Mouse (Mus musculus) heart, embryonic 12.5 days (tissue): ENCODE data around the gene Inpp5b. TPM values are rescaled to one million over a fixed set of nuclear protein-coding genes. Genes with fewer than 3 reads are reported as not detected.

Source experiments
- ATAC-seq: fragments of 200-750 bp; cut with Nextera tagmentation; 2 replicates; pipeline ENCODE4 v1.8.0; 2017; ENCODE audit warnings: moderate TSS enrichment, moderate library complexity; ENCODE audit not compliant: insufficient number of reproducible peaks, low FRiP score
- H3K27ac ChIP-seq: fragments of 300-500 bp; sonication (generic); 2 replicates; pipeline ENCODE4 v1.5.1; 2016; ENCODE audit warnings: mild to moderate bottlenecking, moderate library complexity; ENCODE audit not compliant: poor library complexity, severe bottlenecking
- H3K27me3 ChIP-seq: fragments of 300-500 bp; sonication (generic); replicated peaks from 2 replicates; pipeline ENCODE4 v1.6.1; 2016; ENCODE audit warnings: mild to moderate bottlenecking, moderate library complexity
- H3K36me3 ChIP-seq: fragments of 300-500 bp; sonication (generic); 2 replicates; pipeline ENCODE4 v1.6.1; 2016; ENCODE audit warnings: mild to moderate bottlenecking, moderate library complexity
- H3K4me1 ChIP-seq: fragments of 300-500 bp; sonication (generic); replicated peaks from 2 replicates; pipeline ENCODE4 v1.6.1; 2016; ENCODE audit warnings: mild to moderate bottlenecking
- H3K4me2 ChIP-seq: fragments of 300-500 bp; sonication (generic); 2 replicates; pipeline ENCODE4 v1.6.1; 2016; ENCODE audit warnings: mild to moderate bottlenecking, moderate library complexity
- H3K4me3 ChIP-seq: fragments of 300-500 bp; sonication (generic); 2 replicates; pipeline ENCODE4 v1.5.1; 2016; ENCODE audit warnings: mild to moderate bottlenecking
- H3K9ac ChIP-seq: fragments of 300-500 bp; sonication (generic); 2 replicates; pipeline ENCODE4 v1.6.1; 2016; ENCODE audit warnings: mild to moderate bottlenecking, moderate library complexity
- H3K9me3 ChIP-seq: fragments of 300-500 bp; sonication (generic); replicated peaks from 2 replicates; pipeline ENCODE4 v1.6.1; 2016; ENCODE audit warnings: mild to moderate bottlenecking, moderate library complexity
- WGBS: fragments of 180-500 bp; shearing (Covaris S2); methylation state at CpG from one replicate; pipeline ENCODE4 v1.1.7; 2016; 5-methylcytosine and 5-hydroxymethylcytosine counted together
- polyA plus RNA-seq: library from polyadenylated mRNA; unstranded; fragments of >200 nt; fragmentation: Nextera tagmentation; extraction: Ambion mirVana; gene quantifications from 2 replicates; pipeline ENCODE4 v1.2.1, GENCODE M21; 2016

Gene Inpp5b
- polyA plus RNA-seq: 17.3 and 20.2 TPM in 2 replicates

GRCm38 (mm10) chr4:124741376-124742343 is at the start of gene Inpp5b:
TSS of gene Inpp5b (plus strand) at chr4:124741850.
- Histone ChIP-seq H3K27ac (peak within 1 kb of the TSS; percentile 62), H3K36me3 (0 out of 2 replicates have a peak, but pooled peaks cover 6% of the 10 kb centered on the region), H3K9ac (peak within 1 kb of the TSS; percentile 76), H3K4me2 (peak within 1 kb of the TSS; percentile 82), H3K4me1 (peaks cover 11% of the 10 kb centered on the region; the same call in 1 of the 2 replicates), H3K9me3 (no peaks in the 10 kb centered on the region), H3K4me3 (peak within 1 kb of the TSS; percentile 71), H3K27me3 (no peaks in the 10 kb centered on the region)
- ATAC-seq: peak; percentile 83
- WGBS: 15% methylated on average over 25 of the region's 25 CpGs

GRCm38 (mm10) chr4:124692416-124692861 is 49.2 kb upstream of the Inpp5b start:
- WGBS: 58% methylated on average over 3 of the region's 3 CpGs
- peak overlapping the region; percentile 84 for H3K4me3 ChIP-seq
- H3K27me3 ChIP-seq: 0 out of 2 replicates have a peak, but pooled peaks cover 6% of the 10 kb centered on the region
- peak overlapping the region; percentile 86 for H3K4me2 ChIP-seq
- 0 out of 2 replicates have a peak overlapping the region, but pooled peaks have one; percentile 17 for H3K27ac ChIP-seq
- H3K36me3 ChIP-seq: peaks cover 16% of the 10 kb centered on the region; the same call in 1 of the 2 replicates
- H3K9ac ChIP-seq: peak overlapping the region; percentile 90
- peaks cover 28% of the 10 kb centered on the region for H3K4me1 ChIP-seq
- ATAC-seq: no peak
- no peaks in the 10 kb centered on the region for H3K9me3 ChIP-seq

GRCm38 (mm10) chr4:124693135-124693894 is 48.3 kb upstream of the Inpp5b start, which contains the start of gene Utp11:
TSS of gene Utp11 (minus strand) at chr4:124693600.
- peaks cover 28% of the 10 kb centered on the region for H3K4me1 ChIP-seq
- no peaks in the 10 kb centered on the region for H3K9me3 ChIP-seq
- peak within 1 kb of the TSS; percentile 86 for H3K4me2 ChIP-seq
- peak within 1 kb of the TSS; percentile 72 for H3K27ac ChIP-seq
- H3K9ac ChIP-seq: peak within 1 kb of the TSS; percentile 90
- H3K4me3 ChIP-seq: peak within 1 kb of the TSS; percentile 84
- H3K27me3 ChIP-seq: 0 out of 2 replicates have a peak, but pooled peaks cover 6% of the 10 kb centered on the region
- WGBS: under 1% methylated on average over 43 of the region's 43 CpGs
- H3K36me3 ChIP-seq: peaks cover 8% of the 10 kb centered on the region; the same call in 1 of the 2 replicates
- ATAC-seq: peak; percentile 91

- 0 out of 2 replicates have a peak, but pooled peaks cover 6% of the 10 kb centered on the region for H3K27me3 ChIP-seq
- H3K27ac ChIP-seq: no peak overlapping the region
- H3K4me1 ChIP-seq: peaks cover 30% of the 10 kb centered on the region
- no peaks in the 10 kb centered on the region for H3K36me3 ChIP-seq
- no peaks in the 10 kb centered on the region for H3K9me3 ChIP-seq
- H3K4me3 ChIP-seq: no peak overlapping the region
- ATAC-seq: no peak
- H3K4me2 ChIP-seq: no peak overlapping the region
- WGBS: 74% methylated on average over 2 of the region's 2 CpGs
- H3K9ac ChIP-seq: no peak overlapping the region
These were observed 47.1 kb upstream of the Inpp5b start for GRCm38 (mm10) chr4:124694572-124694971.

- Histone ChIP-seq H3K4me3 (no peak overlapping the region), H3K27ac (no peak overlapping the region), H3K9ac (no peak overlapping the region; the same call in 1 of the 2 replicates), H3K4me2 (peak overlapping the region; percentile 16; the same call in 1 of the 2 replicates), H3K4me1 (peaks cover 31% of the 10 kb centered on the region), H3K9me3 (no peaks in the 10 kb centered on the region), H3K36me3 (no peaks in the 10 kb centered on the region), H3K27me3 (0 out of 2 replicates have a peak, but pooled peaks cover 6% of the 10 kb centered on the region)
- no peak for ATAC-seq
- WGBS: 16% methylated on average over 18 of the region's 18 CpGs
These were observed 45.7 kb upstream of the Inpp5b start for GRCm38 (mm10) chr4:124695786-124696516.

GRCm38 (mm10) chr4:124699791-124700190 is 41.9 kb upstream of the Inpp5b start:
- no peaks in the 10 kb centered on the region for H3K9me3 ChIP-seq
- no peaks in the 10 kb centered on the region for H3K36me3 ChIP-seq
- 0 out of 2 replicates have a peak, but pooled peaks cover 6% of the 10 kb centered on the region for H3K27me3 ChIP-seq
- no peak for ATAC-seq
- peak overlapping the region; percentile 97; the same call in 1 of the 2 replicates for H3K9ac ChIP-seq
- 19% methylated on average over 6 of the region's 6 CpGs for WGBS
- peaks cover 50% of the 10 kb centered on the region for H3K4me1 ChIP-seq
- peak overlapping the region; percentile 94 for H3K4me2 ChIP-seq
- no peak overlapping the region for H3K27ac ChIP-seq
- H3K4me3 ChIP-seq: peak overlapping the region; percentile 93

- ATAC-seq: peak; percentile 83
- Histone ChIP-seq H3K4me2 (peak within 1 kb of the TSS; percentile 94), H3K27me3 (0 out of 2 replicates have a peak, but pooled peaks cover 6% of the 10 kb centered on the region), H3K36me3 (peaks cover under 1% of the 10 kb centered on the region; the same call in 1 of the 2 replicates), H3K9ac (peak within 1 kb of the TSS; percentile 97), H3K4me1 (peaks cover 57% of the 10 kb centered on the region), H3K9me3 (no peaks in the 10 kb centered on the region), H3K4me3 (peak within 1 kb of the TSS; percentile 93), H3K27ac (peak within 1 kb of the TSS; percentile 84)
- WGBS: under 1% methylated on average over 46 of the region's 59 CpGs
These were observed 41.2 kb upstream of the Inpp5b start, which contains the start of gene Fhl3 for GRCm38 (mm10) chr4:124700248-124700971. TSS of gene Fhl3 (plus strand) at chr4:124700701.

GRCm38 (mm10) chr4:124701052-124701845 is 40.4 kb upstream of the Inpp5b start:
- Histone ChIP-seq H3K9ac (peak overlapping the region; percentile 97), H3K27ac (peak overlapping the region; percentile 84), H3K27me3 (0 out of 2 replicates have a peak, but pooled peaks cover 2% of the 10 kb centered on the region), H3K4me1 (peaks cover 59% of the 10 kb centered on the region), H3K36me3 (peaks cover 9% of the 10 kb centered on the region), H3K4me3 (peak overlapping the region; percentile 93), H3K9me3 (no peaks in the 10 kb centered on the region), H3K4me2 (peak overlapping the region; percentile 94)
- ATAC-seq: no peak
- WGBS: 2% methylated on average over 22 of the region's 22 CpGs

GRCm38 (mm10) chr4:124701916-124702315 is 39.7 kb upstream of the Inpp5b start:
- Histone ChIP-seq H3K4me1 (peaks cover 62% of the 10 kb centered on the region), H3K27ac (peak overlapping the region; percentile 84), H3K9me3 (no peaks in the 10 kb centered on the region), H3K4me3 (peak overlapping the region; percentile 93), H3K36me3 (peaks cover 13% of the 10 kb centered on the region), H3K27me3 (no peaks in the 10 kb centered on the region), H3K4me2 (peak overlapping the region; percentile 94), H3K9ac (peak overlapping the region; percentile 97)
- WGBS: 40% methylated on average over 2 of the region's 5 CpGs
- ATAC-seq: no peak
